Mouse (Mus musculus): ENCODE measurements around the gene Midn. TPM values are rescaled to one million over a fixed set of nuclear protein-coding genes. Genes with fewer than 3 reads are reported as not detected.
A peak's percentile ranks its signal among the peaks of the same experiment; 100 is the strongest.

Gene Midn
- polyA plus RNA-seq, 1 experiment, result 53.2 TPM

DNA sequence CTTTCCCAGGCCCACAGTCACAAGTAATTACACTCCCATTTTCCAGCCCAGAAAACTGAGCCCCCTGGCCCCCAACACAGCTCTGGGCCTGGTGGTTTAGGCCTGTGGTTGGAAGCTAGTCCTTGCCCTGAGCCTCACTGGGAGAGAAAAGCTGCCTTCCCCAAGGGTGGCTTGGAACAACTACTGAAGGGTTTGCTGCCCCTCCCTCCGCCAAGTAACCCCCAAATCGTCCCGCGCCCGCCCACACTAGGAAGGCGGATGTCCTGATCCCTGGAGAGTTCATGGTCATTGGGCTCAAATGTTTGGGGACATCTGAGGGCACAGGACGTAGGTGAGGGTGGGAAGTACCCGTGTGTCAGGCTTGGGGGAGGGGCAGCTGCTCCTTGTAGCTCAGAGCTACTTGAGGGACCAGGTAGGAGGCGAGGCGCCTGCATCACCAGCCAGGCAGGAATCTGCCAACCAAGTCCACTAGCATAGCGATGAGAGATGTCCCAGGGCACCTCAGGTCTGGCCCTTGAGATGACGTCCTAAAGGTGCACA lies 11.0 kb downstream of the Midn start:
- H3K4me3 ChIP-seq (replicated peaks; ENCODE audit: control insufficient read depth, low read depth, low read length), result peak overlapping the region; percentile 78
- peak overlapping the region; percentile 95 for H3K27ac ChIP-seq (ENCODE audit: control insufficient read depth, insufficient read depth, low read depth, low read length, poor library complexity)
- TF ChIP-seq POLR2A (IDR thresholded peaks at IDR 0.05; ENCODE audit: borderline replicate concordance, control insufficient read depth, low read depth, low read length) (peak; percentile 33; the same call in 1 of the 2 replicates), CTCF (IDR thresholded peaks at IDR 0.05; ENCODE audit: control insufficient read depth, insufficient read depth, low read length) (no peak)
- peaks cover 25% of the 10 kb centered on the region for H3K4me1 ChIP-seq (ENCODE audit: control insufficient read depth, insufficient read depth, low read length)
- 7% methylated on average over 12 of the region's 12 CpGs for WGBS

DNA sequence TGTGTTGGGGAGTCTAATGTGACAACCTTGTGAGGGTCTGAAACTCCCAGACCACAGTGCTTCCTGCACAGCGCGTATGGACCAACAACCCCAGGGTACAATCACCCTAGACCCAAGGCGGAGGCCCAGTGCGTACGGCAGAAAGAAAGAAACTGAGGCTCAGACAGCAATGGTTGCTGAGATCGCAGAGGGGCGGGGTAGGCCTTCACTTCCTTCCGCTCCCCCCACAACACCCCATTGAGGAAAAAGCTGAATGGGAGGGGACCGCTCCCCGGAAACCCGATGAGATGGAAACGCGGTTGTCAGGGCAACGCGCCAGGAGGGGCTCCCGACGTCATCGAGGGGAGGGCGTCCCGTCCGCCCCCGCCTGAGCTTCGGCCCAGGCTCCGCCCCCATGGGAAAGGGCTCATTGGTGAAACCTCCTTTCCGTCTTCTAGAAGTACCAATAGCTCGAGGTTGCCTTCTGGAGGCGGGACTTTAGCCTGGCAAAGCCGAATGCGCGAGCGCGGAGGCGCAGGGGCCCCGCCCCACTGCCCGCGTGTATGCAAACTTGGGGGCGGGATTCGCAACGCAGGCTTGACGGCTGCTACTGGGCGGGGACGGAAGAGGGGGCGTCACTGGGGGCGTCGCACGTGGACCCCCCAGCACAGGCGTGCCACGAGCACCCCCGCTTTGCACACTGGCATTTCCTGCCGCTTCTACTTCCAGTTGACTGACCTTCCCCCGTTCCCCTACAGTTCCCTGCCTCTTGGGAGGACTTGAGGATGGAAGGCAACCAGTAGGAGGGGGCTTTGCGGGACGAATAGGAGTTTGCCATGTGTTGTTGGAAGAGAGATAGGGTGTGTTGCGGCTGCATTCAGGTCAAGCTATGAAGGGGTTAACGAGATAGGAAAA lies 11.7 kb downstream of the Midn start:
- Histone ChIP-seq H3K4me3 (replicated peaks; ENCODE audit: control insufficient read depth, low read depth, low read length) (peak overlapping the region; percentile 78), H3K4me1 (ENCODE audit: control insufficient read depth, insufficient read depth, low read length) (peaks cover 28% of the 10 kb centered on the region), H3K27ac (ENCODE audit: control insufficient read depth, insufficient read depth, low read depth, low read length, poor library complexity) (peak overlapping the region; percentile 95)
- under 1% methylated on average over 55 of the region's 55 CpGs for WGBS
- TF ChIP-seq CTCF (IDR thresholded peaks at IDR 0.05; ENCODE audit: control insufficient read depth, insufficient read depth, low read length), result no peak
- peak; percentile 14; the same call in 1 of the 2 replicates for TF ChIP-seq POLR2A (IDR thresholded peaks at IDR 0.05; ENCODE audit: borderline replicate concordance, control insufficient read depth, low read depth, low read length)

DNA sequence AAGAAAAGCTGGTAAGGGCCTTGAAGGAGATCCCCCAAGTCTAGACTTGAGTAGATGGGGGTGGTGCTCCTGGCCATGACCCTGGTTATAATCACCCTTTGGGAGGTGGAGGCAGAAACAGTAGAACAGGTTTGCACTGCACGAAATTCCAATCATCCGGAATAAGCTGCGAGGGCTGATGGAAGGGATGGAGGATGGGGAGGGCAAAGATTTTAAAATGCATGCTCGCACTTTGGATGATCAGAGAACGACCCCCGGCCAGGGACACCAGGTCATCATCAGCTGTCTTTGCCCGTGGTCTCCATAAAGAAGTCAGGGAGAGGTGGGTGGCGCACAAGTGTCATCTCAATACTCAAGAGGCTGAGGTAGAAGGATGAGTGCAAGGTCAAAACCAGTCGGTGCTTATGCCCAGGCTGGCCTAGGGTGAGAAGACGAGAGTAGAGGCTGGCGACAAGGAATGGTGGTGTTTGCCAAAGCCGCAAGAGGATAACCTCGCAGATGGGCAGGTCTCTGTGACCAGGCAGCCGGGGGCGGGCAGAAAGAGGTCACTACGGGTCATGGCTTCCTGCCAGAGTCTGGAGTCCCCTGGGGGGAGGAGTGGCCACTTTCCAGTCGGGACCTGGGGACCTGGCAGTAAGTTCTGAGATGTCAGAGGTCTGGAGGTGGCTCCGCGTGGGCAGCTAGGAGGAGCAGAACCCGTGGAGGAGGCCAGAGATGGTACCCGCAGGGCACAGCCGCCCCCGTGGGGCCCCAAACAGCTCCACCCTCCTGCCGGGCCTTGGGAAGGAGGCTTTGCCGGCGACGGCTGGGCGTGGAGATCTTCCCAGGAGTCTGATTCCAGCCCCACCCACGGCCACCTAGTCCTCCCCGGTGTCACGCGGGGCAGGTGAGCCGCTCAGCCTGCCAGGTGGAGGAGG lies 12.6 kb downstream of the Midn start:
- WGBS, result 3% methylated on average over 33 of the region's 33 CpGs
- Histone ChIP-seq H3K4me1 (ENCODE audit: control insufficient read depth, insufficient read depth, low read length) (peaks cover 27% of the 10 kb centered on the region), H3K27ac (ENCODE audit: control insufficient read depth, insufficient read depth, low read depth, low read length, poor library complexity) (peak overlapping the region; percentile 84), H3K4me3 (replicated peaks; ENCODE audit: control insufficient read depth, low read depth, low read length) (peak overlapping the region; percentile 25)
- TF ChIP-seq CTCF (IDR thresholded peaks at IDR 0.05; ENCODE audit: control insufficient read depth, insufficient read depth, low read length), result no peak
- 0 out of 2 replicates have a peak, but pooled peaks have one; percentile 32 for TF ChIP-seq POLR2A (IDR thresholded peaks at IDR 0.05; ENCODE audit: borderline replicate concordance, control insufficient read depth, low read depth, low read length)

DNA sequence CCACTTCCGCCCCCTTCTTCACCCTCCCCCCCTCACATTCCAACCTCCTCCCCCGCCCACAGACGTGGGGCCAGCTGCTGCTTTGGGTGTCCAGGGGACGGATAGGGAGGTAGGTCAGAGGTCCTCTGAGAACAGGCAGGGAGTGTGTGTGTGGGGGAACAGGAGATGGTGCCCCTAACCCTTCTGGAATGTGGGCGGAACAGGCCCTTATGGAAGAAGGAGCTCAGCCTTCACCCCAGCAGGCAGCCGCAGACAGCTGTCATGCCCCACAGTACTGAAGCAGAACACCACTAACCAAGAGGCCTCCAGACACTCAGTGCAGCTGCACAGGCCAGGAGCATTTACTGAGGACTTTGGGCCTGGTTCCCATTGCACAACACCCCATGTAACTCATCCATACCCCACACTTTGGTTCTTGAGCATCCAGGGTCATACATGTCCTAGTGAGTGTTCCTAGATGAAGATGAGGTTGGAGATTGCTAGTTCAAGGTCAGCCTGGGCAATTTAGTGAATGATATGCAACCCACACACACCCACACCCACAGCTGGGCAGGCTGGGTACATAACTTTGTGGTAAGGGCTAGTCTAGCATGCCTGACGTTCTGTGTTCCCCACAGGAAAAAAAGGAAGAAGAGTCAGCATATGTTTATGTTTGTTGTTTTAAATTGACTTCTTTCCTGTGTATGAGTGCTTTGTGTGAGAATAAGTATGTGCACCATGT lies 13.6 kb downstream of the Midn start:
- WGBS, result 30% methylated on average over 7 of the region's 7 CpGs
- Histone ChIP-seq H3K4me1 (ENCODE audit: control insufficient read depth, insufficient read depth, low read length) (peaks cover 27% of the 10 kb centered on the region), H3K4me3 (replicated peaks; ENCODE audit: control insufficient read depth, low read depth, low read length) (no peak overlapping the region), H3K27ac (ENCODE audit: control insufficient read depth, insufficient read depth, low read depth, low read length, poor library complexity) (peak overlapping the region; percentile 42)
- no peak for TF ChIP-seq POLR2A (IDR thresholded peaks at IDR 0.05; ENCODE audit: borderline replicate concordance, control insufficient read depth, low read depth, low read length)
- no peak for TF ChIP-seq CTCF (IDR thresholded peaks at IDR 0.05; ENCODE audit: control insufficient read depth, insufficient read depth, low read length)

DNA sequence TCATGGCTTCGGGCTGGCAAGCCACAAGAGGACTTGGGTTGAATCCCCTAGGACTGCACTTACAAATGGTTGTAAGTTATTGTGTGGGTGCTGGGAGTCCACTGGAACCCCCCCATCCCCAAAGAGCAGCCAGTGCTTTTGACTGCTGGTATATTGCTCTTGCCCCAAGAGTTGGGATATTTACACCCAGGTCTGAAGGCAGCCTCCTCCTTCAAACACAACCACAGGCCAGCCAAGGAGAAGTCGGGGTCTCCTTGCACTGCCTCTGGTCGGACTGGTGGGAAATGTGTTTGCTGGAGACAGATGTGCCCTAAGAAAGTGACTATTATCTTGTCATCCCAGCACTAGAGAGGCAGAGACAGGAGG lies 14.2 kb downstream of the Midn start:
- peak overlapping the region; percentile 42 for H3K27ac ChIP-seq (ENCODE audit: control insufficient read depth, insufficient read depth, low read depth, low read length, poor library complexity)
- H3K4me3 ChIP-seq (replicated peaks; ENCODE audit: control insufficient read depth, low read depth, low read length), result no peak overlapping the region
- no peak for TF ChIP-seq POLR2A (IDR thresholded peaks at IDR 0.05; ENCODE audit: borderline replicate concordance, control insufficient read depth, low read depth, low read length)
- no peak for TF ChIP-seq CTCF (IDR thresholded peaks at IDR 0.05; ENCODE audit: control insufficient read depth, insufficient read depth, low read length)
- 74% methylated on average over 3 of the region's 3 CpGs for WGBS
- peaks cover 27% of the 10 kb centered on the region for H3K4me1 ChIP-seq (ENCODE audit: control insufficient read depth, insufficient read depth, low read length)

DNA sequence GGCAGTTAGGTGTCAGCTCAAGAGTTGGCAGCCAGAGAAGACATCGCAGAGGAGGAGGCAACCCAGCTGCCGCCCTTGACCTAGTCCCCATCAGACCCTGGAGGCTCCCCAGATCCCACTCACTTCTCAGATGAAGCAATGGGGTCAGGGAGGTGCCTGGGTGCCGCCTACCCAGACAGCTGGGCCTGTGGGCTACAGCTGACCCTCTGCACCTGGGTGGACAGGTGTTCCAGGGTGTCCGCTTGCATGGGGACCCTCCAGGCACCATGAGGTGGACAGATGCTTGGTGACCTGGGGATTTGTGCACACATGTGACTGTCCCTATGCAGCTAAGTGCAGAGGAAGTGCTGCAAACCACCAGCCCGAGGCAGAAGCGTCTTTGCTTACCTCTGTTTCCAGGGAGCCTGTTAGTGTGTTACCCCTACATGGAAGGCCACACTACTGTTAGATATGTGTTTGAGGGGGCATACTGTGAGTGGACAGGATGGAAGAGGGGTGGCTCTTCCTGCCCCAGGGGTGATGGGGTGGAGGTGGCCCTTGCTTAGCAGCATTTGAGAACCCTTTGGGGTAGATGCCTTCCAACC lies 14.7 kb downstream of the Midn start:
- peak overlapping the region; percentile 42; the same call in 1 of the 2 replicates for H3K27ac ChIP-seq (ENCODE audit: control insufficient read depth, insufficient read depth, low read depth, low read length, poor library complexity)
- H3K4me1 ChIP-seq (ENCODE audit: control insufficient read depth, insufficient read depth, low read length), result peaks cover 27% of the 10 kb centered on the region
- H3K4me3 ChIP-seq (replicated peaks; ENCODE audit: control insufficient read depth, low read depth, low read length), result no peak overlapping the region
- WGBS, result 54% methylated on average over 6 of the region's 6 CpGs
- TF ChIP-seq CTCF (IDR thresholded peaks at IDR 0.05; ENCODE audit: control insufficient read depth, insufficient read depth, low read length) (no peak), POLR2A (IDR thresholded peaks at IDR 0.05; ENCODE audit: borderline replicate concordance, control insufficient read depth, low read depth, low read length) (no peak)

DNA sequence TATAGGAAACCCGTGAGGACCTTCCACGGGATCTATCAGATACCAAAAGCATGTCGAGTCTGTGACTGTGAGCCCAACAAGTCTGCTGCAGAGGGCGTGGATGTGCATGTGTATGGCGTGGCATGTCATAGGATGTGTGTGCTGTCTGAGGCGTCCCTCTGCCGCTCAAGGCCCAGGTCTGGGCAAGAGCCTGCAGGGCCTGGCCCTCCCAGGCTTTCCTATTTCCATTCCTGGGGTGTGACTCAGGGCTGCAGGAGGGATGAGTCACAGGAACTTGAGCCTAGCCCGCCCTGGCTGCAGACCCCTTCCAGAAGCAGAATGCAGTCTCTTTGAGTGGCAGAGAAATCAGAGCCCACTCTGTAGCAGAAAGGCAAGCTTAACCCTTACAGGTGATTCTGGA lies 15.6 kb downstream of the Midn start:
- Histone ChIP-seq H3K4me3 (replicated peaks; ENCODE audit: control insufficient read depth, low read depth, low read length) (no peak overlapping the region), H3K27ac (ENCODE audit: control insufficient read depth, insufficient read depth, low read depth, low read length, poor library complexity) (no peak overlapping the region), H3K4me1 (ENCODE audit: control insufficient read depth, insufficient read depth, low read length) (peaks cover 27% of the 10 kb centered on the region)
- TF ChIP-seq CTCF (IDR thresholded peaks at IDR 0.05; ENCODE audit: control insufficient read depth, insufficient read depth, low read length), result no peak
- no peak for TF ChIP-seq POLR2A (IDR thresholded peaks at IDR 0.05; ENCODE audit: borderline replicate concordance, control insufficient read depth, low read depth, low read length)
- WGBS, result 85% methylated on average over 8 of the region's 8 CpGs
